Mouse (Mus musculus): ENCODE measurements at regions not wholly inside any gene's neighbourhood (a gene's known extent, or its start where the extent isn't known, plus 50 kb on each side); places are given as distances from the start of the nearest gene placed in this dataset.
"Not testable (repeated sequence)": the region's sequence is repeated elsewhere in the genome, so short reads cannot be mapped to it uniquely, and the experiment has no call there.

GRCm38 (mm10) chr12:54527577-54527976 lies 128.8 kb downstream of the Sptssa start:
- 70% methylated on average over 2 of the region's 2 CpGs for WGBS
- DNase-seq, result no peak
- no peaks in the 10 kb centered on the region for H3K4me1 ChIP-seq (ENCODE audit: control insufficient read depth, insufficient read depth, low read length)
- no peak overlapping the region for H3K4me3 ChIP-seq (replicated peaks; ENCODE audit: extremely low read depth, low read depth, low read length)
- TF ChIP-seq POLR2A (IDR thresholded peaks at IDR 0.05; ENCODE audit: borderline replicate concordance, extremely low read depth, low read depth, low read length), result no peak
- TF ChIP-seq CTCF (IDR thresholded peaks at IDR 0.05; ENCODE audit: insufficient read depth, low read length), result no peak

- 64% methylated on average over 4 of the region's 4 CpGs for WGBS
- no peak for DNase-seq
- Histone ChIP-seq H3K4me1 (ENCODE audit: control insufficient read depth, insufficient read depth, low read length) (no peaks in the 10 kb centered on the region), H3K4me3 (replicated peaks; ENCODE audit: extremely low read depth, low read depth, low read length) (no peak overlapping the region)
- no peak for TF ChIP-seq CTCF (IDR thresholded peaks at IDR 0.05; ENCODE audit: insufficient read depth, low read length)
- TF ChIP-seq POLR2A (IDR thresholded peaks at IDR 0.05; ENCODE audit: borderline replicate concordance, extremely low read depth, low read depth, low read length), result no peak
Observed at GRCm38 (mm10) chr12:54520406-54520805, 136.0 kb downstream of the Sptssa start.

GRCm38 (mm10) chr12:54519370-54519769 lies 137.0 kb downstream of the Sptssa start:
- no peak for DNase-seq
- no peaks in the 10 kb centered on the region for H3K4me1 ChIP-seq (ENCODE audit: control insufficient read depth, insufficient read depth, low read length)
- 69% methylated on average over 3 of the region's 3 CpGs for WGBS

GRCm38 (mm10) chr12:54517265-54517664 lies 139.1 kb downstream of the Sptssa start:
- 48% methylated on average over 3 of the region's 3 CpGs for WGBS
- no peak for TF ChIP-seq POLR2A (IDR thresholded peaks at IDR 0.05; ENCODE audit: borderline replicate concordance, extremely low read depth, low read depth, low read length)
- no peak for TF ChIP-seq CTCF (IDR thresholded peaks at IDR 0.05; ENCODE audit: insufficient read depth, low read length)
- DNase-seq, result no peak
- no peak overlapping the region for H3K4me3 ChIP-seq (replicated peaks; ENCODE audit: extremely low read depth, low read depth, low read length)
- H3K4me1 ChIP-seq (ENCODE audit: control insufficient read depth, insufficient read depth, low read length), result no peaks in the 10 kb centered on the region

More at GRCm38 (mm10) chr12:54519370-54519769, 137.0 kb downstream of the Sptssa start:
- H3K4me3 ChIP-seq (replicated peaks; ENCODE audit: extremely low read depth, low read depth, low read length), result no peak overlapping the region
- TF ChIP-seq POLR2A (IDR thresholded peaks at IDR 0.05; ENCODE audit: borderline replicate concordance, extremely low read depth, low read depth, low read length) (no peak), CTCF (IDR thresholded peaks at IDR 0.05; ENCODE audit: insufficient read depth, low read length) (no peak)

- 56% methylated on average over 3 of the region's 3 CpGs for WGBS
- no peaks in the 10 kb centered on the region for H3K4me1 ChIP-seq (ENCODE audit: control insufficient read depth, insufficient read depth, low read length)
- H3K4me3 ChIP-seq (replicated peaks; ENCODE audit: extremely low read depth, low read depth, low read length), result no peak overlapping the region
Observed at GRCm38 (mm10) chr12:54516463-54516862, 139.9 kb downstream of the Sptssa start.

GRCm38 (mm10) chr12:54516039-54516438 lies 140.3 kb downstream of the Sptssa start:
- not testable (repeated sequence) for H3K4me3 ChIP-seq (replicated peaks; ENCODE audit: extremely low read depth, low read depth, low read length); H3K4me1 ChIP-seq (ENCODE audit: control insufficient read depth, insufficient read depth, low read length); DNase-seq
- 81% methylated on average over 4 of the region's 4 CpGs for WGBS

More at GRCm38 (mm10) chr12:54516463-54516862, 139.9 kb downstream of the Sptssa start:
- no peak for DNase-seq
- TF ChIP-seq POLR2A (IDR thresholded peaks at IDR 0.05; ENCODE audit: borderline replicate concordance, extremely low read depth, low read depth, low read length) (no peak), CTCF (IDR thresholded peaks at IDR 0.05; ENCODE audit: insufficient read depth, low read length) (no peak)

- DNase-seq, result no peak
- TF ChIP-seq CTCF (IDR thresholded peaks at IDR 0.05; ENCODE audit: insufficient read depth, low read length) (no peak), POLR2A (IDR thresholded peaks at IDR 0.05; ENCODE audit: borderline replicate concordance, extremely low read depth, low read depth, low read length) (no peak)
- no peak overlapping the region for H3K4me3 ChIP-seq (replicated peaks; ENCODE audit: extremely low read depth, low read depth, low read length)
- 11% methylated on average over 6 of the region's 6 CpGs for WGBS
- peaks cover 2% of the 10 kb centered on the region for H3K4me1 ChIP-seq (ENCODE audit: control insufficient read depth, insufficient read depth, low read length)
Observed at GRCm38 (mm10) chr12:54509903-54510302, 146.5 kb downstream of the Sptssa start.

- H3K4me1 ChIP-seq (ENCODE audit: control insufficient read depth, insufficient read depth, low read length), result no peaks in the 10 kb centered on the region
- DNase-seq, result no peak
- 84% methylated on average over 7 of the region's 7 CpGs for WGBS
- no peak overlapping the region for H3K4me3 ChIP-seq (replicated peaks; ENCODE audit: extremely low read depth, low read depth, low read length)
- TF ChIP-seq POLR2A (IDR thresholded peaks at IDR 0.05; ENCODE audit: borderline replicate concordance, extremely low read depth, low read depth, low read length), result no peak
- TF ChIP-seq CTCF (IDR thresholded peaks at IDR 0.05; ENCODE audit: insufficient read depth, low read length), result no peak
Observed at GRCm38 (mm10) chr12:54502775-54503174, 153.6 kb downstream of the Sptssa start.

- TF ChIP-seq CTCF (IDR thresholded peaks at IDR 0.05; ENCODE audit: insufficient read depth, low read length) (no peak), POLR2A (IDR thresholded peaks at IDR 0.05; ENCODE audit: borderline replicate concordance, extremely low read depth, low read depth, low read length) (no peak)
- no peak for DNase-seq
- 58% methylated on average over 3 of the region's 3 CpGs for WGBS
- Histone ChIP-seq H3K4me3 (replicated peaks; ENCODE audit: extremely low read depth, low read depth, low read length) (no peak overlapping the region), H3K4me1 (ENCODE audit: control insufficient read depth, insufficient read depth, low read length) (no peaks in the 10 kb centered on the region)
Observed at GRCm38 (mm10) chr12:54499963-54500362, 156.4 kb downstream of the Sptssa start.

- peaks cover 3% of the 10 kb centered on the region; the same call in 1 of the 2 replicates for H3K4me1 ChIP-seq (ENCODE audit: control insufficient read depth, insufficient read depth, low read length)
- WGBS, result 48% methylated on average over 4 of the region's 4 CpGs
- no peak for TF ChIP-seq POLR2A (IDR thresholded peaks at IDR 0.05; ENCODE audit: borderline replicate concordance, extremely low read depth, low read depth, low read length)
- no peak for TF ChIP-seq CTCF (IDR thresholded peaks at IDR 0.05; ENCODE audit: insufficient read depth, low read length)
- no peak overlapping the region for H3K4me3 ChIP-seq (replicated peaks; ENCODE audit: extremely low read depth, low read depth, low read length)
- no peak for DNase-seq
Observed at GRCm38 (mm10) chr12:54495701-54496374, 160.5 kb downstream of the Sptssa start.

Data from lung, adult 2 months (tissue).